8 mouse cellular contexts compared by ENCODE assay signal in the genomic region with DNA sequence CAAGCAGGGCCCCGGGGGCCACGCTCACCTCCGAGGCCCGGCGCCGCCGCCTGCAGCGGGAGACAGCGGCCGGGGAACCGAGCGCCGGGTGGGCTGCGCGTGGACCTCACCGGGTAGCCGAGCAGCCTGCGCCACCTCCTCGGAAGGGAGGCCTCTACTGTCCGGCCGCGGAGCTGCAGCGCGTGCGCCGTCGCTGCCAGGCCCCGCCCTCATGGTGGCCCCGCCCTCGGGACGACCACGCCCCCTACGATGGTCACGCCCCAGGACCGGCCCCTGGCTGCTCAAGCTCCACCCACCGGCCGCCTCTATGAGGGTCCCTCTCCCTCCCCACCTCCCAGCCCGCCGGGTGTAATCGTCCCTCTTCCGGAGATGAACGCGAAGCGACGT. TPM values are rescaled to one million over a fixed set of nuclear protein-coding genes. Genes with fewer than 3 reads are reported as not detected.
DNase-seq lines count a peak whose midpoint lies in the region; ATAC-seq and TF ChIP-seq lines count a peak whose summit lies in the region.

No protein-coding gene starts in this region.

- H3K4me3 ChIP-seq in MEL (ENCODE audit: control insufficient read depth in 1 of 2, insufficient read depth in 1 of 2, low read depth in 2 of 2, low read length in 2 of 2) = peak overlapping the region; percentile 62 to 68; a peak in 3 of 4 replicates
- H3K4me3 ChIP-seq in forebrain, postnatal 0 days (ENCODE audit: low read depth, low read length) = peak overlapping the region; percentile 45
- H3K4me3 ChIP-seq in layer of hippocampus, adult 2 months = peak overlapping the region; percentile 69
- H3K4me3 ChIP-seq in neural tube, embryonic 15.5 days (replicated peaks) = peak overlapping the region; percentile 58
- H3K4me3 ChIP-seq in testis, adult 2 months (ENCODE audit: control insufficient read depth, low read depth, low read length) = peak overlapping the region; percentile 80

- intact Hi-C loops in heart, postnatal 36 days (cut with DNase I) = loop anchor here (1.0 to 5.0 kb wide), 3 partner anchors 40 to 122 kb away; partner anchors contain the start of genes Barhl2 and Zfp644

- WGBS in forebrain, postnatal 0 days = under 1% methylated on average over 41 of the region's 45 CpGs
- WGBS in neural tube, embryonic 15.5 days = under 1% methylated on average over 44 of the region's 45 CpGs

- H3K4me1 ChIP-seq in MEL (ENCODE audit: control insufficient read depth in 1 of 2, insufficient read depth in 2 of 2, low read length in 2 of 2) = peaks cover 0 to 3% of the 10 kb centered on the region in 2 experiments; a peak in 1 of 4 replicates
- H3K4me1 ChIP-seq in forebrain, postnatal 0 days (ENCODE audit: insufficient read depth) = no peaks in the 10 kb centered on the region
- peaks cover 14% of the 10 kb centered on the region for H3K4me1 ChIP-seq in neural tube, embryonic 15.5 days
- peaks cover 3% of the 10 kb centered on the region for H3K4me1 ChIP-seq in testis, adult 2 months (ENCODE audit: control insufficient read depth, insufficient read depth, low read length)

- peak in 2 of 3 experiments; percentile 50 to 63; a peak in 4 of 6 replicates for TF ChIP-seq CTCF in MEL (IDR thresholded peaks at IDR 0.05 in 2 of 3, conservative IDR thresholded peaks at IDR 0.05 in 1 of 3; ENCODE audit: control insufficient read depth in 1 of 3, insufficient read depth in 1 of 3, low read depth in 2 of 3, low read length in 3 of 3, poor library complexity in 1 of 3, severe bottlenecking in 1 of 3)
- peak; percentile 65 for TF ChIP-seq CTCF in forebrain, postnatal 0 days (IDR thresholded peaks at IDR 0.05; ENCODE audit: low read depth)
- peak; percentile 81 for TF ChIP-seq CTCF in layer of hippocampus, adult 2 months (conservative IDR thresholded peaks at IDR 0.05)
- TF ChIP-seq CTCF in testis, adult 2 months (IDR thresholded peaks at IDR 0.05; ENCODE audit: control insufficient read depth, insufficient read depth, insufficient replicate concordance, low read depth, low read length) = peak; percentile 53; the same call in 1 of the 2 replicates

- H3K27ac ChIP-seq in MEL (ENCODE audit: control insufficient read depth, low read depth, low read length) = no peak overlapping the region
- H3K27ac ChIP-seq in forebrain, postnatal 0 days (ENCODE audit: low read depth, low read length) = no peak overlapping the region
- H3K27ac ChIP-seq in layer of hippocampus, adult 2 months = peak overlapping the region; percentile 24; the same call in 1 of the 2 replicates
- 0 out of 2 replicates have a peak overlapping the region, but pooled peaks have one; percentile 18 for H3K27ac ChIP-seq in neural tube, embryonic 15.5 days (replicated peaks)
- no peak overlapping the region for H3K27ac ChIP-seq in testis, adult 2 months (ENCODE audit: control insufficient read depth, insufficient read depth, low read depth, low read length)

- TF ChIP-seq POLR2A in MEL (IDR thresholded peaks at IDR 0.05; ENCODE audit: control insufficient read depth in 1 of 2, insufficient read depth in 1 of 2, low read depth in 1 of 2, low read length in 2 of 2, poor library complexity in 1 of 2) = peak; percentile 44 to 74; a peak in 3 of 4 replicates
- peak; percentile 56 for TF ChIP-seq POLR2A in testis, adult 2 months (IDR thresholded peaks at IDR 0.05; ENCODE audit: control insufficient read depth, low read depth, low read length)

- H3K79me2 ChIP-seq in MEL (ENCODE audit: control insufficient read depth, insufficient read depth, low read length, poor library complexity) = no peaks in the 10 kb centered on the region; the same call in 1 of the 2 replicates

- peak overlapping the region; percentile 89 for H3K9ac ChIP-seq in MEL (ENCODE audit: control insufficient read depth, low read depth, low read length, poor library complexity, severe bottlenecking)
- peak overlapping the region; percentile 51 for H3K9ac ChIP-seq in forebrain, postnatal 0 days
- H3K9ac ChIP-seq in neural tube, embryonic 15.5 days (replicated peaks) = peak overlapping the region; percentile 58

- DNase-seq in MEL (ENCODE audit: low read depth, low spot score) = peak; percentile 72
- DNase-seq in cerebellum, adult 8-10 months = peak; percentile 95
- peak; percentile 77 for DNase-seq in forebrain, postnatal 0 days
- peak; percentile 87 to 88 for DNase-seq in heart, postnatal 36 days
- DNase-seq in layer of hippocampus, adult 2 months (ENCODE audit: low spot score in 2 of 2) = peak; percentile 81 to 82
- peak; percentile 75 to 77 for DNase-seq in lung, adult 18-20 months

- peak overlapping the region; percentile 92 for H3K4me2 ChIP-seq in forebrain, postnatal 0 days (ENCODE audit: low read depth)
- H3K4me2 ChIP-seq in neural tube, embryonic 15.5 days = peak overlapping the region; percentile 98

- no peaks in the 10 kb centered on the region for H3K27me3 ChIP-seq in MEL (ENCODE audit: control insufficient read depth in 1 of 2, insufficient read depth in 2 of 2, low read length in 2 of 2)
- H3K27me3 ChIP-seq in forebrain, postnatal 0 days (ENCODE audit: insufficient read depth, low read length) = peaks cover 54% of the 10 kb centered on the region
- H3K27me3 ChIP-seq in neural tube, embryonic 15.5 days (replicated peaks) = peaks cover 62% of the 10 kb centered on the region
- H3K27me3 ChIP-seq in testis, adult 2 months (ENCODE audit: control insufficient read depth, insufficient read depth, low read length) = no peaks in the 10 kb centered on the region

- TF ChIP-seq EP300 in MEL (IDR thresholded peaks at IDR 0.05; ENCODE audit: low read depth in 1 of 2, low read length in 2 of 2) = no peak

- peak; percentile 89 for ATAC-seq in forebrain, postnatal 0 days
- peak; percentile 92 for ATAC-seq in neural tube, embryonic 15.5 days (ENCODE audit: low FRiP score)

- H3K9me3 ChIP-seq in MEL (replicated peaks; ENCODE audit: insufficient read depth, low read length) = no peaks in the 10 kb centered on the region
- no peaks in the 10 kb centered on the region for H3K9me3 ChIP-seq in forebrain, postnatal 0 days (ENCODE audit: low read length)
- H3K9me3 ChIP-seq in neural tube, embryonic 15.5 days (replicated peaks) = no peaks in the 10 kb centered on the region

- no peak; the same call in 1 of the 2 replicates for TF ChIP-seq RAD21 in MEL (IDR thresholded peaks at IDR 0.05; ENCODE audit: low read depth, low read length)

- H3K36me3 ChIP-seq in MEL (ENCODE audit: control insufficient read depth in 1 of 2, insufficient read depth in 2 of 2, low read length in 2 of 2) = peaks cover 0 to 5% of the 10 kb centered on the region in 2 experiments; a peak in 2 of 4 replicates
- no peaks in the 10 kb centered on the region for H3K36me3 ChIP-seq in forebrain, postnatal 0 days (ENCODE audit: insufficient read depth)
- H3K36me3 ChIP-seq in neural tube, embryonic 15.5 days = no peaks in the 10 kb centered on the region
- no peaks in the 10 kb centered on the region for H3K36me3 ChIP-seq in testis, adult 2 months (ENCODE audit: control insufficient read depth, insufficient read depth, low read length)

TF ChIP-seq in MEL, 35 proteins besides CTCF, POLR2A, EP300 and RAD21:
- TF ChIP-seq MXI1 (IDR thresholded peaks at IDR 0.05; ENCODE audit: low read depth, low read length) = peak; percentile 38; the same call in 1 of the 2 replicates
- TF ChIP-seq TBP (IDR thresholded peaks at IDR 0.05; ENCODE audit: low read depth, low read length) = no peak
- TF ChIP-seq TCF12 (IDR thresholded peaks at IDR 0.05; ENCODE audit: low read depth, low read length) = 0 out of 2 replicates have a peak, but pooled peaks have one; percentile 26
- TF ChIP-seq GATA1 (IDR thresholded peaks at IDR 0.05; ENCODE audit: low read depth, low read length) = no peak
- no peak for TF ChIP-seq UBTF (IDR thresholded peaks at IDR 0.05; ENCODE audit: borderline replicate concordance, insufficient read depth, low read depth, low read length)
- 0 out of 2 replicates have a peak, but pooled peaks have one; percentile 40 for TF ChIP-seq ZMIZ1 (IDR thresholded peaks at IDR 0.05; ENCODE audit: low read depth, low read length)
- TF ChIP-seq NELFE (IDR thresholded peaks at IDR 0.05; ENCODE audit: low read depth, low read length) = peak; percentile 70
- TF ChIP-seq MAX (IDR thresholded peaks at IDR 0.05; ENCODE audit: low read length) = peak; percentile 53
- no peak for TF ChIP-seq MYC (IDR thresholded peaks at IDR 0.05; ENCODE audit: low read depth, low read length)
- no peak for TF ChIP-seq MYB (IDR thresholded peaks at IDR 0.05; ENCODE audit: low read depth, low read length)
- TF ChIP-seq POLR2AphosphoS5 (IDR thresholded peaks at IDR 0.05; ENCODE audit: borderline replicate concordance, low read depth, low read length) = no peak
- TF ChIP-seq SMC3 (IDR thresholded peaks at IDR 0.05; ENCODE audit: low read depth, low read length) = 0 out of 2 replicates have a peak, but pooled peaks have one; percentile 14
- TF ChIP-seq MEF2A (IDR thresholded peaks at IDR 0.05; ENCODE audit: extremely low read depth, insufficient replicate concordance, low read depth, low read length, poor library complexity, severe bottlenecking) = no peak
- peak; percentile 73 for TF ChIP-seq NRF1 (IDR thresholded peaks at IDR 0.05; ENCODE audit: insufficient read depth, low read depth, low read length, poor library complexity, severe bottlenecking)
- TF ChIP-seq USF1 (IDR thresholded peaks at IDR 0.05; ENCODE audit: low read depth, low read length) = 0 out of 2 replicates have a peak, but pooled peaks have one; percentile 20
- no peak for TF ChIP-seq MAFK (IDR thresholded peaks at IDR 0.05; ENCODE audit: borderline replicate concordance, low read depth, low read length)

RNA-seq across cellular contexts. Expression of gene Gm17304, which starts 34.3 kb away (rescaled TPM):
- not detected in 2 replicates for total RNA-seq in MEL (2012; rRNA removed)
- not detected for polyA plus RNA-seq in MEL (2012; ENCODE audit: insufficient read depth in 1 of 2, insufficient read length in 2 of 2, low read depth in 1 of 2, low replicate concordance in 2 of 2, missing spikeins in 1 of 2)
- total RNA-seq in forebrain, postnatal 0 days (2014; rRNA removed) = not detected in 2 replicates
- polyA plus RNA-seq in forebrain, postnatal 0 days (2015; fragmentation: Nextera tagmentation; extraction: Ambion mirVana) = not detected in 2 replicates
- total RNA-seq in heart, postnatal 36 days (2021) = not detected
- not detected for total RNA-seq in layer of hippocampus, adult 2 months (2021)
- polyA plus RNA-seq in neural tube, embryonic 15.5 days (2015; fragmentation: Nextera tagmentation; extraction: Ambion mirVana) = not detected in 2 replicates
- not detected in 2 replicates for polyA plus RNA-seq in testis, adult 2 months (2012; rRNA removed)

Comparison
In these comparisons a context has a peak if more than half of its experiments do, and no peak if none do; other contexts are left out.
1. H3K27ac ChIP-seq: peak in layer of hippocampus, adult 2 months (single experiment) and neural tube, embryonic 15.5 days (single experiment); none in MEL (single experiment), forebrain, postnatal 0 days (single experiment) and testis, adult 2 months (single experiment).
2. Peak in every context shown above with its lines, with median percentiles within 50 percentile points of each other: DNase-seq, H3K4me3 ChIP-seq, H3K9ac ChIP-seq and CTCF ChIP-seq.